Mouse (Mus musculus): ENCODE data around the gene Gigyf1.

The Gigyf1 gene

DNA sequence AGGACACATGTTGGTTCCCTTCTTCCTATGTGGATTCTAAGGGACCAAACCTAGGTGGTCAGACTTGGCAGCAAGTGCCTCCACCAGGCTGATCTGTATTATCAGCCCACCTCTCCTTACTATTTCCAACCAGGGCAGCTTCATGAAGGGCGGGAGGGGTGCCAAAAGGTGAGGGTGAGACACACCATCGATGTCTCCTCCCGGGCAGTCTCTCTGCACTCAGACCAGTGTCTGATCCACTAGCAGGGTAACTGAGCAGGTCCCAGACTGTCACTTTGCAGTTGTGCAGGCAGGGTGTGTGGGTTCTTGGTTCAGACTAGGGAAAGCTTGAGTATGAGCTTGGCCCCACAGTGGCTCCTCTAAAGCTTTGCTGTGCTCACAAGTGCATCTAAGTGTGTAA, 3.5 kb upstream of the Gigyf1 start:
- no peak for DNase-seq

DNA sequence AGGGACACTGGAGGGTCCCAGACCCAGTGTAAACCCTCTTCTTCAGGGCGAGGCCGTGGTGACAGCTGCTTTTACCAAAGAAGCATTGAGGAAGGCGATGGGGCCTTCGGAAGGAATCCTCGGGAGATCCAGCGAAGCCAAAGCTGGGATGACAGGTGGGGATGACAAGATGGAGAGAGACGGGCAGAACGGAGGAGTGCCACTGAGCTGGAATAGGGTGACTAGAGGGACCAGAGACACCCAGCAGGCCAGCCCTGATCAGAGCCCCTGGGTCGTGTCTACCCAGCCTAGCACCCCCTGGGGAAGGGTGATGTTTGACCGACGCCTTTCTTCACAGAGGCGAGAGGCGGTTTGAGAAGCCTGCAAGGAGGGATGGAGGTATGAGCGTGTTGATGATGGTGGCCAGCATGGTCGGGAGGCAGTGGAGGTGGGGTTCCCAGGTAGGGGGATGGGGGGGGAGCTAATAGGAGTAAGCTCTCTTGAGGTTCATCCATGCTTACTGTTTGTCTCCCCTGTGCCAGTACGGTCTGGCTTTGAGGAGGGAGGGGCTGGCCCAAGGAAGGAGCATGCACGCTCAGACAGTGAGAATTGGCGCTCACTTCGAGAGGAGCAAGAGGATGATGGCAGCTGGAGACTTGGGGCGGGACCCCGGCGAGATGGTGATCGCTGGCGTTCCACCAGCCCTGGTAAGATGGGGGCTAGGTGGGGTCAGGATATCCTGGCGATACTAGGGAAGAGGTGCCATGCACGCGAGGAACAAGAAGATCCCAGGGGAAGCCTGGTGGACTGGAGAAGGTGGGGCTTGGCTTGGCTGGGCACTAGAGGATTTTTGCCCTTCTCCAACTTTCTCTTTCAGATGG, 1.6 kb downstream of the Gigyf1 start:
- DNase-seq: no peak

DNA sequence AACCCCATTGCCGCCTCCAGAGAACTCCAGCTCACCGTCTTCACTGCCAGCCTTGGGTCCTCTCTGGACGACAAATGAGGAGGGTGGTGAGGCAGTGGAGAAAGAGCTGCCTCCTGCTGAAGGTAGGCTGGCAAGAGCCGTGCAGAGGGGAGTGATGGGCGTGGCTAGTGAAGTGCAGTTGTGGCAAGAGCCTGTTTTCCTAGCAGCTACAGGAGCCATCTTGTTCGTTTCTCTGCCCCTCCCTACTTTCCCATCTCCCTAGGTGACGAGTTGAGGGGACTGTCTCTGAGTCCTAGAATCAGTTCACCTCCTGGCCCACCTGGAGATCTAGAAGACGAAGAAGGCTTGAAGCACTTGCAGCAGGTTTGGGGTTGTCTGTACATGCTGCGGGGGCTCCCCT, 3.5 kb downstream of the Gigyf1 start:
- DNase-seq: no peak

DNA sequence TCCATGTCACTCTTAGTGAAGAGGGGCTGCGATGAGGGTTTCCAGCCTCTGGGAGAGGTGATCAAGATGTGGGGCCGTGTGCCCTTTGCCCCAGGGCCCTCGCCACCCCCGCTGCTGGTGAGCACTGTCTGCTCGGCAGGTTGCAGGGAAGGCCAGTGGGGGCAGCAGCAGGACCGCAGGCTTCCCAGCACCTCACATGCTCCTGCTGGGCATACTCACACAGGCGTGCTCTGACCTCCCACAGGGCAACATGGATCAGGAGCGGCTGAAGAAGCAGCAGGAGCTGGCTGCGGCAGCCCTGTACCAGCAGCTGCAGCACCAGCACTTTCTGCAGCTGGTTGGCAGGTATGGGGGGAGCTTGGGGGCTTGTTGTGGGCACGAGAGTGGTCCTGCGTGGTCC, 4.4 kb downstream of the Gigyf1 start:
- DNase-seq: no peak

DNA sequence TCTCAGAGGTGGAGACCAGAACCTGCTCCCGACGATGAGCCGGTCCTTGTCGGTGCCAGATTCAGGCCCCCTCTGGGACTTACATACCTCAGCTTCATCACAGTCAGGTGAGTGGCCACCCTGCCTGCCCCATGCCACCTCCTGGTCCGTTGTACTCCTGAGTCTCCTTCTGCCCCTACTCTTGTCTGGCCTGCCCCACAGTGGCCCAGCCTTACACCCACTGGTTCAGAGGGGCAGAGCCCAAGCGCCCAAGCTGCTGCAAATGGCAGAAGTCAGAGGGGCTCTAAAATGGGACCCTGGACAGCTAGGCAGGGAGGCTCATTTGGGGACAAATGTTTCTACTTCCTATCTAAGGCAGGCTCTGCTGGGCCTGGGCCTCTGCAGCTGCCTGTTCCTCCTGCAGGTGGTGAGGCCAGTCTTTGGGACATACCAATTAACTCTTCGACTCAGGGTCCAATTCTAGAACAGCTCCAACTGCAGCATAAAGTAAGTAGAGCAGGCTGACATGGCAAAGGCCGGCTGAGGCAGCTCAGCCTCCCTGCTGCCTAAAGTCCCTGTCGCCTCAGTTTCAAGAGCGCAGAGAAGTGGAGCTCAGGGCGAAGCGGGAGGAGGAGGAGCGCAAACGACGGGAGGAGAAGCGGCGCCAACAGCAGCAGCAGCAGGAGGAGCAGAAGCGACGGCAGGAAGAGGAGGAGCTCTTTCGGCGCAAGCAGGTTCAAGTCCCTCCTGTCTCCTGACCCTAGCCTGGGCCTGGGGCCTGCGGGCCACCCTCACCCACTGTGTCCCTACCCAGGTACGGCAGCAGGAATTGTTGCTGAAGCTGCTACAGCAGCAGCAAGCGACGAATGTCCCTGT, 5.3 kb downstream of the Gigyf1 start:
- no peak for DNase-seq

DNA sequence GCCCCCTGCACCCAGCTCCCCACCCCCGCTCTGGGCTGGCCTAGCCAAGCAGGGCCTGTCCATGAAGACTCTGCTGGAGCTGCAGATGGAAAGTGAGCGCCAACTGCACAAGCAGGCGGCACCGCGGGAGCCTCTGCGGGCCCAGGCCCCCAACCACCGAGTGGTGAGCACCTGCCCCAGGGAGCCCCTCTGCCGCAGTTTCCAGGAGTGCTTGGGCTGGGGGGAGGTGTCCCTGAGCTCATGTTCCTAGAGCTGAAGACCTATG, 5.8 kb downstream of the Gigyf1 start:
- DNase-seq: no peak

DNA sequence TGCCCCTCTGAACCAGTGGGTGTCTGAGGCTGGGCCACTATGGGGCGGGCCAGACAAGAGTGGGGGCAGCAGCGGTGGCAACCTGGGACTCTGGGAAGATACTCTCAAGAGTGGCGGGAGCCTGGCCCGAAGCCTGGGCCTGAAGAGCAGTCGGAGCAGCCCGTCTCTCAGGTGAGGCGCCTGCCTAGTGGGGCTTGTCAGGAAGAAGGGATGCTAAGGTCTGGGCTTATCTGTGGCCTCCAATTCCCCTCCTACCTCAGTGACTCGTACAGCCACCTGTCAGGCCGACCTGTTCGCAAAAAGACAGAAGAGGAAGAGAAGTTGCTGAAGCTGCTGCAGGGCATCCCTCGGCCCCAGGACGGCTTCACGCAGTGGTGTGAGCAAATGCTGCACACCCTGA, 6.3 kb downstream of the Gigyf1 start:
- DNase-seq: peak; percentile 19

DNA sequence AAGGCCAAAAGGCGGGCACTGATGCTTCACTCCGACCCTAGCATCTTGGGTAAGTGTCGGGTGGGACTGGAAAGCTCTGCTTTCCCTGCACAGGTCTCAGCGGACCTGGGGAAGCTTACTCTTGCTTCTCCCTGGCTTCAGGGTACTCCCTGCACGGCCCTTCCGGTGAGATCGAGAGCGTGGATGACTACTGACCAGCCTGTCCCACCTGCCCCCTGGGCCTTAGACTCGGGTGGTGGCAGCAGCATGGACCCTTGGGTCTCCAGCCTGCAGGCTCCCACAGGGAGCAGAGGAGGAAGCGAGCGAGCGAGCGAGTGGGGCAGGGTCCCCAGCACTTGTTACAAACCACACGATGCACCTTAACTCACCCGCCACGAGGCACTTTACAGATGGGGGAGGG, 7.2 kb downstream of the Gigyf1 start:
- peak; percentile 18 for DNase-seq

DNA sequence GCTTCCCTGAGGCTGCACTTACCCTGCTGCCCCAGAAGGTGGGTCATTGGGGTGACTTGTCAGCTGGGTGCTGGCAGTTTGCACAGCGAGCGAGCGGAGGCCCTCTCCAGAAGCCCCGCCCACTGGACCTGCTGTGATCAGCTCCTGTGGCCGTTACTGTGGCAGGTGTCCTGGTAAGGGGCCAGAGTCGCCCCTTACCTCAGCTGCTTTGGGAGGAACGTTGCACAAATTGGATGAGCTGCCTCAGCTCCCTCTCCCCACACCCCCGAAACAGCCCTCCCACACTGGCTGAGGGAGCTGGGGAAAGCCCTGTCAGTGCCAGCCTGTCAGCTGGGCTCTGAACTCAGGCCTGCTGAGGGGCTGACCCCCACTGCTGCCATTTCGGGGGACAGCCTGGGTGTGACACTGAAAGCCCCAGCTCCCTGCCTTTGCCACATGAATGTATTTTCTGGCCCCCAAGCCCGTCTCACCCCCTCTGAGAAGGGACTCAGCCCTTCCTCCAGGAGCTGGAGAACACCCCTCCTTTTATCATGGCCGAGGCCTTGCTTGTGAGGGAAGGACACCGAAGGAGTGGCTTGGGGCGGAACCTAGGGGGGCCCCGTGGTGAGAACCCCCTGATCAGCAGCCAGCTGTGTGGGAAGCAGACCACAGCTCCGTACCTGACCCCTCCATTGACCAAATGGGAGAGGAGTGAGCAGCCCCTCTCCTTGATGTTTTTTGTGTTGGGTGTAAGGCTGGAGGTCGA, 8.0 kb downstream of the Gigyf1 start:
- peak; percentile 74 for DNase-seq

DNA sequence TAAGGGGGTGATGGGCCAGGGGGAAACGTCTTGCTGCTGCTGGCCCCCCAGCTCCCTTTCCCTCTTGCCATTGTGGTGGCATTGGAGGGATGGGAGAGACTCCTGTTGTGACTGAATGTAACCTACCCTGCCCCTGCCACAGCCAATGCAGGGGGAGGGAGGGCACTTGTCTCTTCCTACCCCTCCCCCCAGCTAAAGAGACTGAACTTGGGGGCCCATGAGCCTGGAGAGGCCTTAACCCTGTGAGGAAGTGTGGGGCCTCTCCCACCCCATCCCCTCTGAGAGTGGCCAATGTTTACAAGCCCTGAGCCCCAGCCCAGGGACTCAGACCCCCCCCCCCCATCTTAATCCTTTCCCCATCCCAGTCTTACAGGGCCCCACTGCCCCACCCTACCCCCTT, 9.1 kb downstream of the Gigyf1 start:
- peak; percentile 13 for DNase-seq

DNA sequence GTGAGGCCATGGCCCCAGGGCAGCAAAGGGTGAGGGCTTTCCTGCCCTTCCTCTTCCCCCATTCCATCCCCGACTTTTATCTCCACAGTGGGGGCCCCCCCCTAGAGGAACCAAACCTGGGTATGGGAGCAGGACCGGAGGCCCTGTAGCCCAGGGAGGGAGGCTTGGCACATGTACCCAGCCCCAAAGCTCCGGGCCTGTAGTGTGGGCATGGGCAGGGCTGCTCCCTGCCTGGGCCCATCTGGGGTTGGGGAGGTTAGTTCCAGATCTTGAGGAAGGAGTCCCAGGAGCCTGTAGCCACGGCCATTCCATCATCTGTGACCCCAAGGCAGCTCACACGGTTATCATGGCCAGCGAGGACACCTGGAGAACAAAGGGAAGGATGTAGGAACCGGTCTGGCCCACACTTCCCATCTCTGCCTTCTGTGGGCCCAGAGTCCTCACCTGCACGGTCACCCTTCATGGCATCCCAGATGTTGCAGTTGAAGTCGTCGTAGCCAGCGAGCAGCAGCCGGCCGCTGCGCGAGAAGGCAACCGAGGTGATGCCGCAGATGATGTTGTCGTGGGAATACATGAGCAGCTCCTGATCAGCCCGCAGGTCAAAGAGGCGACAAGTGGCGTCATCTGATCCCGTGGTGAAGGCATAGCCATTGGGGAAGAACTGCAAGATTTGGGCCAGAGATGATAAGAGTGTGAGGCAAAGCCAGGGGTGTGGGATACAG, 10.1 kb downstream of the Gigyf1 start:
- peak; percentile 30 for DNase-seq

DNA sequence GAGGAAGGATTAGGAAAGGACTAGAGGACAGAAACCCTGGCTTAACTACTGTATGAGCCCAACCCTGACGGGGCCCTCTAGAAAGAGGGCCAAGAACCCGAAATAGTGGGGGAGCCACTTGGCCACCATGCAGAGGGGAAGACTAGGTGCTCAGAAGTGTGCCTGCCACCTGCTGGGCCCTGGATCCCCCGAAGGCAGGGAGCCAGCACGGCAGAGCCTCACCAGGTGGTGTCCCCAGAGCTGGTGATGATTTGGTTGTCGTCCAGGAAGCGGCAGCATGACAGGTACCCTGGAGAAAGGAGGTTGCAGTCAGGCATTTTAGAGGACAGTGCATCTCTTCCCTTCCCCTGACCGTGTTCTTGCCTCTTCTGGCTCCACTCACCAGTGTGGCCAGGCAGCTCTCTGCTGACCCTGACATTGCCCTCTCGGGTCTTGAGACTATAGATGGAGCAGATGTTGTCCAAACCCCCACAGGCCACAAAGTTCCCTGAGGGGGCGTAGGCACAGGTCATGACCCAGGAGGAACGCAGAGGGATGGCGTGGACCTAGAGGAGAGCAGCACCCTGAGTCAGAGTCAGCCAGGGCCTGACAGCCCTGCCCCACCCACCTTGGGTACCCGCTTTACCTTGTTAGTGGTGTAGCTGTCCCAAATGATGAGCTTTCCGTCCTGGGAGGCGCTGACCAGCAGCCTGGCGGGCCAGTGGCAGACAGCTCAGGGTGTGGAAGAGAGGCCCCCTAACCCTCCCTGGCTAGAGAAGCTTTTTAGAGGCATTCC, 11.1 kb downstream of the Gigyf1 start:
- DNase-seq: peak; percentile 37

DNA sequence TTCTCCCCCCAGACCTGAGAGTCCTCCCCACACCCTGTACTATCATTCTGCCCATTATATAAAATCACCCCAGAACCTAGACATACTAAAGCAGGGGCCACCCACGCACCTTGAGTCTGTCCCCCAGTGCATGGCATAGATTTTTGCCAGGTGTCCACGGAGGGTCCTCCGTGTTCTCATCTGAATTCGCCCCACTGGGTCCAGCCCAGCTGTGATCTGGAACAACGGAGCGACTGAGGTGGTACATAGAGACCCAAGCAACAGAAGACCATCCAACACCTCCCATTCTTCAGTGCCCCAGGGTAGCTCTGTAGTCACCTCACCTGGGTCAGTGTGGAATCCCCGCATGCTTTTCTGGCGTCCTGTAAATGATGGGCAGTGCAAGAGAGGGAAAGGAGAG, 11.7 kb downstream of the Gigyf1 start:
- peak; percentile 12 for DNase-seq

DNA sequence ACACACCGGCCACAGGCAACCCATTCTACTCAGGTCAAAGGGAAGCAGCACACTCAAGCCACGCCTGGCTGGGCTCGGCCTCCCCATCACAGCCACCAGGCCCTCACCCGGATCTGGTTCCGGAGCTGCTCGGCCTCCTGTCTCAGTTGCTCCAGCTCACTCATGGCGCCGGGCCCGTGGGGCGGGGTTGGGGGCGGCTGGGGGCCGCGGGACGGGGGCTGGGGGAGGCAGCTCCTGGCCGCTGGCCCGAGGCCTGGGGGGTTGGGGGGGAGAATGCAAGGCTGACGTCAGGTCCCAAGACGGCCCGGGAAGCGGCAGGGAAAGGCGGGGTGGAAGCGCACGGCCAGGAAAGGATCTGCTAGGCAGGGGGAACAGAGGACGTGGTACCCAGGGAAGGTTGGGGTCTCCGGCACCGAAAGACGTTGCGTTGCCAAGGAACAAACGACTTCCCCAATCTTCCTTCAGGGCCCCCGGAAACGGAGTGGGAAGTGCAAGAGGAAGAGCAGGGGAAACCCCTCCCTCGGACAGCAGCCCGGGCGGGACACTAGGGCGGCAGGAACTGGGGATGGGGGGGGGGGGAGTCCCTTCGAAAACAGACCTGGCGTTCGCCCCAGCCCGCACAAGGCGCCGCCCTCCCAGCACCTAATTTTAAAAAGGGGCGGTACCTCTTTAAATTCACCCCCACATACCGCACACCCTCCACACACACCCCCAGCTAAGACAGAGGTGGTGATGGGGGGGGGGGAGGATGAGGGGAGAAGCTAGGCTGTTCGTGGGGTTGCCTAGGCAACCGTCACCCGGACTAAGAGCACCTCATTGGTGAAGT, 12.5 kb downstream of the Gigyf1 start:
- DNase-seq: peak; percentile 88

DNA sequence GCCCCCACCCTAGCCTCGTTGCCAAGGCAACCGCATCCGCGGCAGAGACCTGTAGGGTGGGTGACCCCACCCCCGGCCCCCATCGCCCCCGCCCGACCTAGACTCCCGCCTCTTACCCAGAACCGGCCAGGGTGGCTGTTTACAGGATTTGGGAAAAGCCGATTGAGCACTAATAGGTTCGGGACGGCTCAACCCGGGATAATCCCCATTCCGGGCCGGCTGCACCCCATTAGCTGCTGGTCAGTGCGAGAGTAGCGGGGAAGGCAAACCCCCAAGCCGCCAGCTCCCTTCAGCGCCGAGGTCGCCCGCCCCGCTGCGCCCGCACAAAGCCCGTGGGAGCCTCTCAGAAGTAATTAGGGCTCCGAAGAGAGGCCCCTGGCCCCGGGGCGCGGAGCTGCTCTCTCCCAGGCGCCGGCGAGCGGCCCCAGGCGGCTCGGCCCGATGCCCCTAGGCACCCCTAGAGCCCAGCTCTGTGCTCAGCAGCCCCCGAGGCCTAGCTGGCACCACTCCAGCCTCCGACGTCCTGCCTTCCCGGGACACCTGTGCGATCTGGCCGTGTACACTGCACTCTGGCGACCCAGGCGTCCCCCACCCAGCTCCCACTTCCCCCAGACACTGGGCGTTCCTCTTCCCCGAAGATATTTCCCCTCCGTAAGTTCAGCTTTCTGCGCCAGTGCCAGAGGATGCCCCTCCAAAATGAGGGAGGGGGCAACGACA, 13.2 kb downstream of the Gigyf1 start:
- peak; percentile 81 for DNase-seq

DNA sequence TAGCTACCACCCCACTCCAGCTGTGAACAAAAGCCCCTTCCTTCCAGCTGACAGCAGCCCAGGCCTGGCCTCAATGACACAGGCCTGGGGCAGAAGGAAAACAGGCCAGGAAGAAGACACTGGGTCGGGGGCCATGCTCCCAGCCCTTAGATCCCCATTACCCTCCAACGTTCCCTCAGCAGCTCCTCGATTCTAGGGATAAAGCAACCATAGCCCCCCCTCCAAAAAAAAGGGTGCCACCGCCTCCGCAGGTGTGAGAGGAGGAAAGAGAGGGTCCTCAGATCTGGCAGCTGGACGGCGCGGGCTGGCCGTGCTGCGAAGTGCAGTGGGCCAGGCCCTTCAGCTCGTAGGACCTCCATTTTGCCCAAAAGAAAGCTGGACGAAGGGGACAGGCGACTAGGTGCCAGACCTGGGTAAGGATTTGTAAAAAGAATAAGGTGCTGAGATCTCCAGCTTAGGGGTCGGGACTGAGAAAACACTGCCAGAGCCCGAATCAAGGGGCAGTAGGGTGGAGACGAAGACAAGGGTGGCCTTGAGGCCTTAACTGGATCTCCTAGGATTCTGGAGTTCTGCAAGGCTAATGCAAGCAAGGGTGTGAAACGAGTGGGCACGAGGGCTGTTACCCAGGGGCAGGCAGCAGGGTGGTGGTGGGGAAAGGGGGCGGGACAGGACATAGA, 13.9 kb downstream of the Gigyf1 start:
- peak; percentile 56 for DNase-seq

DNA sequence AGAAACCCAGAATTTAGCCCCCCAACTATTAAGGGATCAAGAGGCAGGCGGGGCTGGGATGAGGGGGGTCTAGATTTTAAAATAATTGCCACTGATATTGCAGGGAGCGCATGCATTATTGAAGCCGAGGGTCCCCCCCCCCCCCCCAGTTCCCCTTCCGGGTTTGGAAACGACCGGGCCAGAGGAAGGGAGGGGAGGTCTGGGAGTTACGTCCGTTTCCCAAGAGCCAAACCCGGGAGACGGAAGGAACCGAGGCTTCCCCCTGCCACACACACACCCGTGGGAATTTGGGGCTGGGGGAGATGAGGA, 14.4 kb downstream of the Gigyf1 start:
- no peak for DNase-seq

DNA sequence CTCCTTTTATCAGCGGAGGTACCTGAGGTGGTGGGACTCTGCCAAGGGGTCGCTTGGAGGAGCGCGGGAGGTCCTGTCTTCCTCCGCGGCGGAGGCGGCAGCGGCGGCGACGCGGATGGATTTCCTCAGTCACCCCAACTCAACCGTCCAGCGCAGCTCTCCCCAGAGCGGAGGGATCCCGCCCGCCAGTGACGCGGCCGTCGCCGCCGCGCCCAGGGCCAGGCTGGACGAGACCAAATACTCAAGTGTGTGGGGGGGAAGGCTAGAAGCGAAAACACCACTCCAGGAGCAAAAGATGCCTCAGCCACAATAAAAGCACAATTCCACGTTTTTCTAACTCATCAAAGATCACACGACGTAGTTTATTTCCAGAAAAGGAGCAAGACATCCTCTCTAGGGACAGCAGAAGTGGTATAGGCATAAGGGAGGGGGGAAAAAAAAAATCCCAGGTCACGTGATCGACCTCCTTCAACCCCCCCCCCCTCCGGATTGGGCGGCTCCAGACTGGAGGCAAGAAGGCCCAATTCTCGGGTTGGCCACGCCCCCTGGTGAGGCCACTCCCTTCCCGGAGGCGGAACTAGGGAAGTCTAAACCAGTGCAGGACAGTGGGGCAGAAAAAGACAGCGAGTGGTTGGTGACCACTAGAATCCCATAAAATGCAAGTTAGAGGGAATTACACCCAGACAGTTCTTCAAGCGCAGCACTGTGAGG, 14.9 kb downstream of the Gigyf1 start, which contains the start of the genes Epo and Gnb2:
TSS of gene Epo (minus strand) at position 126 of the 711 bp plus-strand sequence.
TSS of gene Gnb2 (minus strand) at position 394 of the 711 bp plus-strand sequence.
- peak; percentile 100 for DNase-seq

DNA sequence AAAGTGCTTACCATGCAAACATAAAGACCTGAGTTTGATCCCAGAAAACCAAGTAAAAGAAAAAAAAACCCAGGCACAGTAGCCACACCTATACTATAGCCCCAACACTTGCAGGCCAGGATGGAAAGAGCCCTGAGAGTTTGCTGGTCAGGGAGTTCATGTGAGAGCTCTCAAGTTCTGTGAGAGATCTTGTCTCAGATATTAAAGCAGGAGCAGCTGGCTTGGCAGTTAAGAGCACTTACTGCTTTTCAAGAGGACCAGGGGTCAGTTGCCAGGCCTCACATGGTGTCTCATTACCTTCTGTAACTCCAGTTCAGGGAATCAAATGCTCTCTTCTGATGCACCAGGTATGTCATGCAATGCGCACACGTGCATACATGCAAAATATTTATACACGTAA, 16.4 kb downstream of the Gigyf1 start:
- peak; percentile 6 for DNase-seq

Measured in kidney, postnatal 10 days (tissue).